In the genomic region with DNA sequence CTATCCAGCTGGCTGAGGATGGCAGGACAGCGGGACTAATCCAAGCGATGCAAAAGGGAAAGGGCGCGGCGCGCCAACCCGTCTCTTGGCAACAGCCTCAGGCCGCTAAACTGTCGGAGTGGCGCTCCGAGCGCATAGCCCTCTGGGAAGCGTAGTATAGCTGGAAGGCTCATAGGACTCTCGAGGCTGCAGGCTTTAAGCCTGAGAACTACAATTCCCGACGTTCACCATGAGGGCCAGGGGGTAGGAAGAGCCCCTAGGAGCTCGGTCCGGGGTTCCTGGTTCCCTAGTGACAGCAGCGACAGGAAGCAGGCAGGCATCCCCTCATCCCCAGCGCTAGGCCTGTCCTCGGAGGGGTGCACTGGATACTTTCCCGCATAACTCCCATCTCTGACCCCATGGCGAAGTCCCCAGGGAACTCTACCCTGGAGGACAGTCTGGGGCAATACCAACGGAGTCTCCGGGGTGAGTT, we compare ENCODE assay signal across 8 mouse cellular contexts. TPM values are rescaled to one million over a fixed set of nuclear protein-coding genes. Genes with fewer than 3 reads are reported as not detected.
A peak's percentile ranks its signal among the peaks of the same experiment; 100 is the strongest.
DNase-seq lines count a peak whose midpoint lies in the region; ATAC-seq and TF ChIP-seq lines count a peak whose summit lies in the region.

A gene (plus strand): TSS at position 70 of the 472 bp plus-strand sequence.

- POLR2A ChIA-PET in Patski (lab: Charles Lee) = interaction anchor here (2.0 kb wide), 1 partner anchor 12 kb away, joined by 9 read pairs; no protein-coding TSS in a partner anchor

- no peaks in the 10 kb centered on the region for H3K36me3 ChIP-seq in hindbrain, embryonic 14.5 days (replicated peaks; ENCODE audit: control insufficient read depth, insufficient read depth)

- peak within 1 kb of the TSS; percentile 100 for H3K27ac ChIP-seq in hindbrain, embryonic 14.5 days

- H3K4me3 ChIP-seq in hindbrain, embryonic 14.5 days (replicated peaks; ENCODE audit: low read length) = peak within 1 kb of the TSS; percentile 95

- H3K27me3 ChIP-seq in Patski = no peaks in the 10 kb centered on the region
- no peaks in the 10 kb centered on the region for H3K27me3 ChIP-seq in hindbrain, embryonic 14.5 days (ENCODE audit: control insufficient read depth, insufficient read depth, low read length)

- H3K9me3 ChIP-seq in hindbrain, embryonic 14.5 days (ENCODE audit: control insufficient read depth, low read length) = no peaks in the 10 kb centered on the region

- peak within 1 kb of the TSS; percentile 99 for H3K9ac ChIP-seq in hindbrain, embryonic 14.5 days

- H3K4me1 ChIP-seq in hindbrain, embryonic 14.5 days (replicated peaks; ENCODE audit: control insufficient read depth, insufficient read depth, low read length) = peaks cover 27% of the 10 kb centered on the region

- 0% methylated on average over 25 of the region's 25 CpGs for WGBS in hindbrain, embryonic 14.5 days

- DNase-seq in Patski (ENCODE audit: low read depth, low spot score) = peak; percentile 94
- peak; percentile 92 to 95 for DNase-seq in cerebellum, postnatal 14 days
- DNase-seq in frontal cortex, postnatal 14 days (ENCODE audit: low spot score in 2 of 2) = peak; percentile 92 to 95
- peak; percentile 89 for DNase-seq in hindbrain, embryonic 14.5 days (ENCODE audit: low spot score)
- DNase-seq in layer of hippocampus, postnatal 36 days = peak; percentile 92 to 95
- DNase-seq in lung, postnatal 36 days = peak; percentile 98
- DNase-seq in retina, postnatal 1 day = peak; percentile 99
- DNase-seq in urinary bladder, adult 18-20 months (ENCODE audit: low spot score in 2 of 2) = peak; percentile 72 to 93

- TF ChIP-seq CTCF in Patski (IDR thresholded peaks at IDR 0.05) = no peak

- peak; percentile 90 for ATAC-seq in Patski
- ATAC-seq in hindbrain, embryonic 14.5 days (ENCODE audit: low FRiP score) = peak; percentile 94

- CTCF ChIA-PET in Patski (lab: Charles Lee) = interaction anchor here (1.2 to 2.0 kb wide), 2 partner anchors 10 to 13 kb away, joined by 3 to 8 read pairs; no protein-coding TSS in a partner anchor

- peak within 1 kb of the TSS; percentile 87 for H3K4me2 ChIP-seq in hindbrain, embryonic 14.5 days (replicated peaks)

- in situ Hi-C loops in Patski (cut with MboI; ENCODE audit: low pct_unique_long_range_greater_than_20kb) = no loop called here

RNA-seq across cellular contexts. Expression of the gene that starts here (rescaled TPM):
- 25.1 TPM for polyA plus RNA-seq in Patski (2021)
- 22.5 and 25.2 TPM in 2 replicates for polyA plus RNA-seq in hindbrain, embryonic 14.5 days (2014; fragmentation: Nextera tagmentation; extraction: Ambion mirVana)
- total RNA-seq in layer of hippocampus, postnatal 36 days (2021) = 10 to 100 TPM; 16.2 to 19.0 TPM

Comparison
In these comparisons a context has a peak if more than half of its experiments do, and no peak if none do; other contexts are left out.
1. Peak in every context shown above with its lines: DNase-seq, ATAC-seq, H3K4me3 ChIP-seq and H3K27ac ChIP-seq.